Mouse (Mus musculus) MEL (cell line): ENCODE measurements at regions not wholly inside any gene's neighbourhood (a gene's known extent, or its start where the extent isn't known, plus 50 kb on each side); places are given as distances from the start of the nearest gene placed in this dataset.

Source experiments
- DNase-seq: peaks from one replicate; pipeline ENCODE4 v3.0.0; 2011; ENCODE audit warnings: low read depth, low spot score
- H3K27ac ChIP-seq: 2 replicates; pipeline ENCODE4 v1.5.1; 2012; ENCODE audit warnings: low read depth, mild to moderate bottlenecking, control low read depth, low read length, moderate library complexity; ENCODE audit not compliant: control insufficient read depth
- H3K27me3 ChIP-seq, 2 experiments: fragments of 150-350 bp in 1 of 2; sonication (generic) in 1 of 2; 2 replicates each; pipeline ENCODE4 v1.6.1; 2012; ENCODE audit warnings: low read length in 2 of 2, mild to moderate bottlenecking in 2 of 2, improper control_type of control experiment in 1 of 2, moderate library complexity in 1 of 2; ENCODE audit not compliant: insufficient read depth in 2 of 2, control insufficient read depth in 1 of 2
- H3K36me3 ChIP-seq, 2 experiments: 2 replicates each; pipeline ENCODE4 v1.6.1; 2012 to 2014; ENCODE audit warnings: low read length in 2 of 2, improper control_type of control experiment in 1 of 2, inconsistent platforms in 1 of 2, mild to moderate bottlenecking in 1 of 2; ENCODE audit not compliant: insufficient read depth in 2 of 2, control insufficient read depth in 1 of 2
- H3K4me1 ChIP-seq, 2 experiments: fragments of 150-350 bp in 1 of 2; sonication (generic) in 1 of 2; 2 replicates each; pipeline ENCODE4 v1.6.1; 2012; ENCODE audit warnings: low read length in 2 of 2, improper control_type of control experiment in 1 of 2, mild to moderate bottlenecking in 1 of 2; ENCODE audit not compliant: insufficient read depth in 2 of 2, control insufficient read depth in 1 of 2
- H3K4me3 ChIP-seq, 2 experiments: fragments of 150-350 bp in 1 of 2; sonication (generic) in 1 of 2; 2 replicates each; pipeline ENCODE4 v1.5.1; 2012; ENCODE audit warnings: low read depth in 2 of 2, low read length in 2 of 2, mild to moderate bottlenecking in 2 of 2, moderate library complexity in 2 of 2, control low read depth in 1 of 2, improper control_type of control experiment in 1 of 2; ENCODE audit not compliant: control insufficient read depth in 1 of 2, insufficient read depth in 1 of 2
- H3K79me2 ChIP-seq: 2 replicates; pipeline ENCODE4 v1.6.1; 2012; ENCODE audit warnings: mild to moderate bottlenecking, low read length, moderate library complexity; ENCODE audit not compliant: control insufficient read depth, poor library complexity, insufficient read depth
- H3K9ac ChIP-seq: 2 replicates; pipeline ENCODE4 v1.6.1; 2012; ENCODE audit warnings: low read depth, mild to moderate bottlenecking, control low read depth, low read length, moderate library complexity; ENCODE audit not compliant: control insufficient read depth, poor library complexity, severe bottlenecking
- H3K9me3 ChIP-seq: fragments of 150-350 bp; sonication (generic); replicated peaks from 2 replicates; pipeline ENCODE4 v1.6.1; 2012; ENCODE audit warnings: mild to moderate bottlenecking, low read length, improper control_type of control experiment, moderate library complexity; ENCODE audit not compliant: insufficient read depth
- CTCF ChIP-seq, 3 experiments: IDR thresholded peaks in 2 of 3; conservative IDR thresholded peaks in 1 of 3; 2 replicates each; pipeline ENCODE4 v1.5.1; 2011 to 2012; ENCODE audit warnings: low read length in 3 of 3, low read depth in 2 of 3, mild to moderate bottlenecking in 2 of 3, improper control_type of control experiment in 1 of 3, inconsistent platforms in 1 of 3, mixed read lengths in 1 of 3, moderate library complexity in 1 of 3; ENCODE audit not compliant: control insufficient read depth in 1 of 3, insufficient read depth in 1 of 3, poor library complexity in 1 of 3, severe bottlenecking in 1 of 3
- EP300 ChIP-seq, 2 experiments: IDR thresholded peaks; 2 replicates each; pipeline ENCODE4 v1.6.1; 2011; ENCODE audit warnings: improper control_type of control experiment in 2 of 2, low read length in 2 of 2, low read depth in 1 of 2, mild to moderate bottlenecking in 1 of 2
- GABPA ChIP-seq: IDR thresholded peaks from 2 replicates; pipeline ENCODE4 v1.6.1; 2012; ENCODE audit warnings: low read depth, mild to moderate bottlenecking, inconsistent platforms, low read length, improper control_type of control experiment, moderate library complexity
- GATA1 ChIP-seq: IDR thresholded peaks from 2 replicates; pipeline ENCODE4 v1.6.1; 2011; ENCODE audit warnings: low read depth, low read length, improper control_type of control experiment
- JUND ChIP-seq: IDR thresholded peaks from 2 replicates; pipeline ENCODE4 v1.6.1; 2011; ENCODE audit warnings: low read depth, mild to moderate bottlenecking, improper control_type of control experiment, low read length
- KAT2A ChIP-seq: conservative IDR thresholded peaks from 2 replicates; pipeline ENCODE4 v1.6.1; 2012; ENCODE audit warnings: low read depth, low read length, improper control_type of control experiment, inconsistent platforms
- MAFK ChIP-seq: IDR thresholded peaks from 2 replicates; pipeline ENCODE4 v1.6.1; 2011; ENCODE audit warnings: low read depth, mild to moderate bottlenecking, low read length, improper control_type of control experiment, borderline replicate concordance
- MAX ChIP-seq: IDR thresholded peaks from 2 replicates; pipeline ENCODE4 v1.6.1; 2011; ENCODE audit warnings: low read length, improper control_type of control experiment
- MAZ ChIP-seq: IDR thresholded peaks from 2 replicates; pipeline ENCODE4 v1.6.1; 2012; ENCODE audit warnings: low read depth, mild to moderate bottlenecking, inconsistent platforms, low read length, improper control_type of control experiment
- MEF2A ChIP-seq: IDR thresholded peaks from 2 replicates; pipeline ENCODE4 v1.6.1; 2014; ENCODE audit warnings: low read depth, mild to moderate bottlenecking, inconsistent platforms, low read length, improper control_type of control experiment; ENCODE audit not compliant: poor library complexity, insufficient replicate concordance, severe bottlenecking; ENCODE audit errors: extremely low read depth
- MYC ChIP-seq: IDR thresholded peaks from 2 replicates; pipeline ENCODE4 v1.6.1; 2011; ENCODE audit warnings: low read depth, mild to moderate bottlenecking, low read length, improper control_type of control experiment, moderate library complexity
- NELFE ChIP-seq: IDR thresholded peaks from 2 replicates; pipeline ENCODE4 v1.6.1; 2011; ENCODE audit warnings: low read depth, low read length, improper control_type of control experiment
- NRF1 ChIP-seq: IDR thresholded peaks from 2 replicates; pipeline ENCODE4 v1.6.1; 2014; ENCODE audit warnings: low read depth, mild to moderate bottlenecking, inconsistent platforms, low read length, improper control_type of control experiment, moderate library complexity; ENCODE audit not compliant: poor library complexity, insufficient read depth, severe bottlenecking
- POLR2A ChIP-seq, 2 experiments: IDR thresholded peaks; 2 replicates each; pipeline ENCODE4 v1.6.1; 2011 to 2012; ENCODE audit warnings: low read length in 2 of 2, mild to moderate bottlenecking in 2 of 2, control low read depth in 1 of 2, improper control_type of control experiment in 1 of 2, low read depth in 1 of 2, moderate library complexity in 1 of 2; ENCODE audit not compliant: control insufficient read depth in 1 of 2, insufficient read depth in 1 of 2, poor library complexity in 1 of 2
- POLR2AphosphoS5 ChIP-seq: IDR thresholded peaks from 2 replicates; pipeline ENCODE4 v1.6.1; 2012; ENCODE audit warnings: low read depth, borderline replicate concordance, mild to moderate bottlenecking, inconsistent platforms, low read length, moderate library complexity, mixed read lengths
- RAD21 ChIP-seq: IDR thresholded peaks from 2 replicates; pipeline ENCODE4 v1.6.1; 2011; ENCODE audit warnings: mild to moderate bottlenecking, low read depth, low read length, improper control_type of control experiment
- SIN3A ChIP-seq: IDR thresholded peaks from 2 replicates; pipeline ENCODE4 v1.6.1; 2012; ENCODE audit warnings: low read length, improper control_type of control experiment, inconsistent platforms
- SMC3 ChIP-seq: IDR thresholded peaks from 2 replicates; pipeline ENCODE4 v1.6.1; 2011; ENCODE audit warnings: low read depth, low read length, improper control_type of control experiment
- TAL1 ChIP-seq: IDR thresholded peaks from 2 replicates; pipeline ENCODE4 v1.6.1; 2012; ENCODE audit warnings: mild to moderate bottlenecking, inconsistent platforms, low read length, moderate library complexity, mixed read lengths
- TCF12 ChIP-seq: IDR thresholded peaks from 2 replicates; pipeline ENCODE4 v1.6.1; 2014; ENCODE audit warnings: low read depth, mild to moderate bottlenecking, inconsistent platforms, low read length, improper control_type of control experiment, moderate library complexity
- UBTF ChIP-seq: IDR thresholded peaks from 2 replicates; pipeline ENCODE4 v1.6.1; 2012; ENCODE audit warnings: low read depth, mild to moderate bottlenecking, inconsistent platforms, low read length, improper control_type of control experiment, moderate library complexity, borderline replicate concordance; ENCODE audit not compliant: insufficient read depth
- ZMIZ1 ChIP-seq: IDR thresholded peaks from 2 replicates; pipeline ENCODE4 v1.6.1; 2012; ENCODE audit warnings: low read depth, mild to moderate bottlenecking, inconsistent platforms, low read length, improper control_type of control experiment, moderate library complexity
- ZNF384 ChIP-seq: IDR thresholded peaks from 2 replicates; pipeline ENCODE4 v1.6.1; 2012; ENCODE audit warnings: low read depth, mild to moderate bottlenecking, inconsistent platforms, low read length, improper control_type of control experiment

- DNase-seq, result no peak
Measured at GRCm38 (mm10) chr13:28312090-28312489, 54.8 kb downstream of the Gm11361 start.

GRCm38 (mm10) chr13:28313459-28313858 is 56.1 kb downstream of the Gm11361 start:
- no peak overlapping the region for H3K9ac ChIP-seq
- TF ChIP-seq POLR2AphosphoS5 (no peak), SIN3A (no peak), CTCF (IDR thresholded peaks at IDR 0.05 in 2 of 3, conservative IDR thresholded peaks at IDR 0.05 in 1 of 3; ENCODE audit: control insufficient read depth in 1 of 3, insufficient read depth in 1 of 3, low read depth in 2 of 3, low read length in 3 of 3, poor library complexity in 1 of 3, severe bottlenecking in 1 of 3) (no peak), SMC3 (no peak), EP300 (IDR thresholded peaks at IDR 0.05; ENCODE audit: low read depth in 1 of 2, low read length in 2 of 2) (no peak), UBTF (no peak), POLR2A (IDR thresholded peaks at IDR 0.05; ENCODE audit: control insufficient read depth in 1 of 2, insufficient read depth in 1 of 2, low read depth in 1 of 2, low read length in 2 of 2, poor library complexity in 1 of 2) (no peak), NRF1 (no peak), GATA1 (no peak), ZNF384 (no peak), TAL1 (no peak), MAZ (no peak), MYC (no peak)
- TF ChIP-seq, all 39 proteins: peak for 0
- DNase-seq, result peak; percentile 2
- Histone ChIP-seq H3K79me2 (no peaks in the 10 kb centered on the region), H3K9me3 (no peaks in the 10 kb centered on the region), H3K36me3 (no peaks in the 10 kb centered on the region), H3K27ac (no peak overlapping the region), H3K4me1 (no peaks in the 10 kb centered on the region), H3K4me3 (no peak overlapping the region), H3K27me3 (no peaks in the 10 kb centered on the region)

More at GRCm38 (mm10) chr13:28312090-28312489, 54.8 kb downstream of the Gm11361 start:
- TF ChIP-seq NELFE (no peak), MEF2A (no peak), JUND (no peak), GABPA (no peak), MAFK (no peak), TCF12 (no peak), MAX (no peak), SMC3 (no peak), RAD21 (no peak), EP300 (IDR thresholded peaks at IDR 0.05; ENCODE audit: low read depth in 1 of 2, low read length in 2 of 2) (no peak), NRF1 (no peak), MAZ (no peak), ZMIZ1 (no peak), KAT2A (no peak)
- Histone ChIP-seq H3K27me3 (no peaks in the 10 kb centered on the region), H3K4me3 (no peak overlapping the region), H3K79me2 (no peaks in the 10 kb centered on the region), H3K27ac (no peak overlapping the region), H3K9me3 (no peaks in the 10 kb centered on the region), H3K36me3 (no peaks in the 10 kb centered on the region), H3K4me1 (no peaks in the 10 kb centered on the region), H3K9ac (no peak overlapping the region)
